Mouse (Mus musculus) right cerebral cortex, postnatal 4 days (tissue): ENCODE data around the gene Gpr179.

Experiments used
- DNase-seq: peaks from one replicate; pipeline ENCODE4 v3.0.0-alpha.2; 2022

Gpr179 gene

GRCm38 (mm10) chr11:97284854-97285253, 67.0 kb downstream of the Gpr179 start:
- DNase-seq: no peak

GRCm38 (mm10) chr11:97282179-97282578, 69.7 kb downstream of the Gpr179 start:
- DNase-seq: no peak
